Mouse (Mus musculus) adipocyte (in vitro differentiated cells): ENCODE measurements around the gene Pex14.

ENCODE experiments used
- DNase-seq: peaks from one replicate; pipeline ENCODE4 v3.0.0-alpha.2; 2016; ENCODE audit warnings: low spot score

Gene Pex14

GRCm38 (mm10) chr4:148923414-148923813 is 176.3 kb downstream of the Pex14 start:
- no peak for DNase-seq

DNA sequence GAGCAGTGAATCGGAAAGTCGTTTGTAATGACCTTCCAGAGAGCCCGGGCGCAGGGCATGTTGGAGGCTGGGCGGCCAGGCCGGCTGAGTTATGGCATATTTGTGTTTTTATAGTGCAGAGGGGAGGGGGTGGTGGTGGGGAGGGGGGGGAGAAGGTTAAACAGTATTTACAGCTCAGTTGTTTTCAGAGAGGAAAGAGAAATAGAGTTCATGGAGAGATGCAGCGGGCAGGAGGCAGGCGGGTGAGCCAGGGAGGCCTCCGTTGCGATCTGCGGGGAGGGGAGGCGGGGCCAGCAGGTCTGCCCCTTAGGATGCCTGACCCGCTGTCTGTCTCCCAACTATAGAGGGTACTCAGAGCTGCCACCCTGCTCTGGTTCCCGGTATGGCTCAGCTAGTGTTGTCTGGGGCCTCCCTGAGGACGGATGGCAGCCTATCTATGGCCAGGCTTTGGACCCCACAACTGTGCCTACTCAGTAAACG is 177.4 kb downstream of the Pex14 start:
- no peak for DNase-seq

DNA sequence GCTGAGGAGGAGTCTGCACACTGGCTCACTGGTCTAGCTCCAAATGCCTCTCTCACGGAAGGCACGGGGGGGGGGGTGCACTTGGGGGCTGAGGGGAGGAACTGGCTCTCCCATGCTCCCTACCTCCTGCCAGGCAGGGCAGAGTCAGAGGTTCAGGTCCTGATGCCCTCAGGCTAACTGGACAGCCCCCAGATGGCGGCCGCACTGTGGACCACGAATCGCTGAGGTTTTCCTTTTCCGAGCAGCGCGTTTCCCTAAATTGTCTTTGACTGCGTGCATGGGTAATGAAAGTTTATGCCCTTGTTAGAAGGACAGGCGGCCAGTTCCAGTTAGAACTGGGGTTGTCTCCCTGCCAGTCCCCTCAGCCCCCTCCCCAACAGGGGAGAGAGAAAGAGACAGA is 179.1 kb downstream of the Pex14 start:
- no peak for DNase-seq

DNA sequence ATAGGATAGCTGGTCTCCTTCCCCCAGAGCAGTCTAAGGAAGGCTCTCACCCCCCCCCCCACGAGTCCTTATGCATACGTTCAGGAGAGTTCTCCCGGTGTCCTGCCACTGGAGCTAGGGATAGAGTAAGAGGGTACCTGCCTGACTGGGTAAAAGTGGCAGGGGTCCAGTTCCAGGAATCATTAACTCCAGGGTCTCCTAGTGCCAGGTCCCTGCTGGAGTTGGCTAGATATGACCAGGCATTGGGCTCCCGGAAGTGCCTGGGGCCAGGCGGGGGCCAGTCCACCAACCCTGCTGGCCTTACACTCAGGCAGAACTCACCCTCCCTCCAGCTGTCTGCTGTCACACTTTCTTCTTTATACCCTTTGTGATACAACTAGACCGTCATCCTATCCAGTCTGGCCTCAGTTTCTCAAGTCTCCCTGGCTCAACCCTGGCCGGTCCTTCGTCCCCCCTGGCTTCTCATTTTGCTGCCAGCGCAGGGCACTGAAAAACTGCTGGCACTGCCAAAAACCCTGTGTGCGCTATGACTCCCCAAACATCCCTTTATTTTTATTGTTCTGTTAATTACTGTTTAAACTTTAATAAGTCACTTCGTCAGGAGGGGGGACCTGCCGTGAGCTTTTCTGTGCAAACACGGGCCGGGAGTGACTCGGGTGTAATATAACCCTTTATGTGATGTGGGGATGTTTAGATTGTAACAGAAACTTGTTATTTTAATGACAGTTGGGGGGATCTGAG is 180.8 kb downstream of the Pex14 start:
- no peak for DNase-seq

DNA sequence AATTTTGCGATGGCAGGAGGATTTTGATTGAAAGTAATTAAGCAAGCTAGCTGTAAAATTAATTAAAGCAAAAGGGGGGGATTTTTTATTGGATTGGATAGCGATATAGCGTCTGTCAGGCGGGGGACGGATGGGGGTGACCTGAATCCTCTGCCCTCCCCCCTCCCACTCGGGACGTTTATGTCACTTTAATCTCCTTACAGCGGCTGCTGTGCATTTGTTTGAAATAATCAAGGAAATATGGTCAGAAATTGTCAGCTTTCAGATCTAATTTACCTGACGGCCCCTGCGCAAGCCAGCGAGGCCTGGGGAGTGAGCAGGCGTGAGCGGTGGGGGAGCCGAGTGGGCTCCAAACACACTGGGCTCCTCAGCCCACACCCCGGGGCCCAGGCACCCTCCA is 183.8 kb downstream of the Pex14 start:
- DNase-seq, result no peak

DNA sequence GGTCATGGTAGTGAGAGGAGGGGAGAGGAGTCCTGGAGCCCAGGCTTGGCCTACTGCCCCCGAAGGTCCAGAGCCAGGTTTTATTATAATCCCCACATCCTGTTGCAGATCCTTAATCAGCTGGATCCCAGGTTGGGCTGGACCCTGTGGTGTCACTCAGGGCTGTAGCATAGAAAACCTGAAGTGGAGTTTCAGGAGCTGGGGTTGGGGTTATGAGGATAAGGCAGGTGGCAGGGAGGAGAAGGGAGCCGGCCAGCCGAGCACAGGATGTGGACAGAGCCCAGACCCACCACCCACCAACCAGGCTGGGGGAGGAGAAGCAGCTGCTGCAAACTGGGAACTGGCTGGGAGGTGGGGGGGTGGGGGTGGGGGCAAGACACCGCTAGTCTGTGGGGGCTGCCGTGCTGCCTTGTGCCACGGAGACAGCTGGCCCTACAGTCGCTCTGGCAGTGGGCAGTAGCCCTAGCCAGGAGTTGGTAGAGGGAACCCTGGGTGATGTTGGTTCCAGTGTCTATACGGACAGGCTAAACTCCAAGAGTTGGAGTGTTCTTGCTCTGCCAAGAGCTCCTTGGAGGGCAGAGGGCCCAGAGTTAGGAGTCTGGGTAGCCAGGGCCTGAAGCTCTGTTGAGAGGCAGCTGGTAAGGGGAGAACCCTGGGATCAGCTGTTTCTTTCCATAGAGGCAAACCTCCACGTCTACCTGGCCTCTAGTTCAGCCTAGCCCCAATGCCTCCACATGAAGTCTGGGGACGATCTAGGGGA is 184.6 kb downstream of the Pex14 start:
- DNase-seq, result no peak

GRCm38 (mm10) chr4:148912826-148913590 is 186.7 kb downstream of the Pex14 start:
- no peak for DNase-seq

GRCm38 (mm10) chr4:148912134-148912533 is 187.5 kb downstream of the Pex14 start:
- no peak for DNase-seq
